11 mouse cellular contexts compared by ENCODE assay signal in genomic region chr2:5219206-5219605, GRCm38 (mm10).
DNase-seq lines count a peak whose midpoint lies in the region.
"Had no signal": no experiment of that assay in that cellular context is flagged by ENCODE, and none has a peak within 500 bp of the region (broad histone marks: within the 10 kb centered on the region; RNA-seq: fewer than 3 reads in every experiment).

No protein-coding gene starts in this region.

- intact Hi-C loops in left cerebral cortex, postnatal 4 days (cut with DNase I) = no loop called here

- peak; percentile 49 for DNase-seq in kidney, adult 18-20 months
- no peak for DNase-seq in kidney, postnatal 10 days
- DNase-seq in 3T3-L1 (ENCODE audit: low read depth, low spot score) (peak; percentile 55), NIH3T3 (ENCODE audit: low read depth) (peak; percentile 46)
- peak; percentile 55 for DNase-seq in kidney, postnatal 14 days
- no peak for DNase-seq in urinary bladder, postnatal 25 days (ENCODE audit: low spot score)
- DNase-seq in left cerebral cortex, postnatal 4 days = no peak
- DNase-seq: gastrocnemius, postnatal 10 days; heart, postnatal 4 days; right cerebral cortex, postnatal 4 days; thymus, postnatal 25 days had no signal

Comparison
In these comparisons a context has a peak if more than half of its experiments do, and no peak if none do; other contexts are left out.
1. DNase-seq: peak in kidney, adult 18-20 months (single experiment), 3T3-L1 (single experiment), NIH3T3 (single experiment) and kidney, postnatal 14 days (single experiment); none in kidney, postnatal 10 days (single experiment), urinary bladder, postnatal 25 days (single experiment) and left cerebral cortex, postnatal 4 days (single experiment).